Mouse (Mus musculus) B cell, adult 2 months (primary cell): ENCODE measurements around the gene Gm20671.
"Not testable (repeated sequence)": the region's sequence is repeated elsewhere in the genome, so short reads cannot be mapped to it uniquely, and the experiment has no call there.

ENCODE experiments used
- DNase-seq, 2 experiments: peaks; one replicate each; pipeline ENCODE4 v3.0.0; 2022

Gm20671 gene

GRCm38 (mm10) chr5:32784726-32785125 lies 42.2 kb downstream of the Gm20671 start:
- DNase-seq = no peak

- DNase-seq = no peak
Observed at GRCm38 (mm10) chr5:32781596-32781995, 45.3 kb downstream of the Gm20671 start.

GRCm38 (mm10) chr5:32778168-32778567 lies 48.7 kb downstream of the Gm20671 start:
- DNase-seq = no peak

GRCm38 (mm10) chr5:32772361-32772760 lies 54.5 kb downstream of the Gm20671 start:
- no peak for DNase-seq

- no peak for DNase-seq
Observed at GRCm38 (mm10) chr5:32767636-32768373, 59.1 kb downstream of the Gm20671 start.

- DNase-seq = no peak
Observed at GRCm38 (mm10) chr5:32767004-32767403, 59.9 kb downstream of the Gm20671 start.

GRCm38 (mm10) chr5:32761566-32762140 lies 65.3 kb downstream of the Gm20671 start:
- no peak for DNase-seq

GRCm38 (mm10) chr5:32760787-32761186 lies 66.1 kb downstream of the Gm20671 start:
- no peak for DNase-seq

GRCm38 (mm10) chr5:32760352-32760751 lies 66.6 kb downstream of the Gm20671 start:
- not testable (repeated sequence) for DNase-seq

- no peak for DNase-seq
Observed at GRCm38 (mm10) chr5:32759662-32760061, 67.2 kb downstream of the Gm20671 start.

GRCm38 (mm10) chr5:32756141-32756540 lies 70.8 kb downstream of the Gm20671 start:
- DNase-seq = no peak

- no peak for DNase-seq
Observed at GRCm38 (mm10) chr5:32751736-32752135, 75.2 kb downstream of the Gm20671 start.

GRCm38 (mm10) chr5:32748936-32749335 lies 78.0 kb downstream of the Gm20671 start:
- no peak for DNase-seq

- peak; percentile 50 to 55 for DNase-seq
Observed at GRCm38 (mm10) chr5:32747650-32748375, 79.1 kb downstream of the Gm20671 start.

GRCm38 (mm10) chr5:32745705-32746655 lies 80.9 kb downstream of the Gm20671 start:
- peak; percentile 64 to 67 for DNase-seq

- DNase-seq = no peak
Observed at GRCm38 (mm10) chr5:32742149-32742548, 84.8 kb downstream of the Gm20671 start.

- DNase-seq = not testable (repeated sequence)
Observed at GRCm38 (mm10) chr5:32741377-32741776, 85.5 kb downstream of the Gm20671 start.

GRCm38 (mm10) chr5:32740850-32741249 lies 86.1 kb downstream of the Gm20671 start:
- DNase-seq = not testable (repeated sequence)

GRCm38 (mm10) chr5:32740138-32740537 lies 86.8 kb downstream of the Gm20671 start:
- no peak for DNase-seq

GRCm38 (mm10) chr5:32736770-32737169 lies 90.1 kb downstream of the Gm20671 start:
- not testable (repeated sequence) for DNase-seq

GRCm38 (mm10) chr5:32735779-32736178 lies 91.1 kb downstream of the Gm20671 start:
- DNase-seq = no peak

GRCm38 (mm10) chr5:32733892-32734291 lies 93.0 kb downstream of the Gm20671 start:
- DNase-seq = not testable (repeated sequence)

- DNase-seq = no peak
Observed at GRCm38 (mm10) chr5:32728851-32729250, 98.1 kb downstream of the Gm20671 start.
